Mouse (Mus musculus): ENCODE data around the gene Pappa2.

The Pappa2 gene

GRCm38 (mm10) chr1:158980390-158980789 lies at the start of gene Pappa2:
Gene Pappa2, minus strand, starts transcription at chr1:158980490.
- DNase-seq (ENCODE audit: low read depth, low spot score), result no peak

GRCm38 (mm10) chr1:159029106-159029505 lies 48.8 kb upstream of the Pappa2 start:
- DNase-seq (ENCODE audit: low read depth, low spot score), result no peak

GRCm38 (mm10) chr1:159014940-159015660 lies 34.8 kb upstream of the Pappa2 start:
- no peak for DNase-seq (ENCODE audit: low read depth, low spot score)

- DNase-seq (ENCODE audit: low read depth, low spot score), result no peak
Observed at GRCm38 (mm10) chr1:158987042-158987441, 6.8 kb upstream of the Pappa2 start.

GRCm38 (mm10) chr1:158962340-158962739 lies 17.9 kb downstream of the Pappa2 start:
- DNase-seq (ENCODE audit: low read depth, low spot score), result no peak

GRCm38 (mm10) chr1:158960984-158961383 lies 19.3 kb downstream of the Pappa2 start:
- DNase-seq (ENCODE audit: low read depth, low spot score), result no peak

- no peak for DNase-seq (ENCODE audit: low read depth, low spot score)
Observed at GRCm38 (mm10) chr1:158960549-158960948, 19.7 kb downstream of the Pappa2 start.

- no peak for DNase-seq (ENCODE audit: low read depth, low spot score)
Observed at GRCm38 (mm10) chr1:158956361-158956760, 23.9 kb downstream of the Pappa2 start.

GRCm38 (mm10) chr1:158954785-158955184 lies 25.5 kb downstream of the Pappa2 start:
- peak; percentile 24 for DNase-seq (ENCODE audit: low read depth, low spot score)

GRCm38 (mm10) chr1:158953479-158954207 lies 26.6 kb downstream of the Pappa2 start:
- DNase-seq (ENCODE audit: low read depth, low spot score), result peak; percentile 64

- no peak for DNase-seq (ENCODE audit: low read depth, low spot score)
Observed at GRCm38 (mm10) chr1:158949041-158949440, 31.2 kb downstream of the Pappa2 start.

- no peak for DNase-seq (ENCODE audit: low read depth, low spot score)
Observed at GRCm38 (mm10) chr1:158947981-158948735, 32.1 kb downstream of the Pappa2 start.

GRCm38 (mm10) chr1:158944936-158945335 lies 35.4 kb downstream of the Pappa2 start:
- no peak for DNase-seq (ENCODE audit: low read depth, low spot score)

- DNase-seq (ENCODE audit: low read depth, low spot score), result no peak
Observed at GRCm38 (mm10) chr1:158942864-158943263, 37.4 kb downstream of the Pappa2 start.

- DNase-seq (ENCODE audit: low read depth, low spot score), result no peak
Observed at GRCm38 (mm10) chr1:158940966-158941365, 39.3 kb downstream of the Pappa2 start.

GRCm38 (mm10) chr1:158934447-158934846 lies 45.8 kb downstream of the Pappa2 start:
- no peak for DNase-seq (ENCODE audit: low read depth, low spot score)

GRCm38 (mm10) chr1:158931202-158931827 lies 49.0 kb downstream of the Pappa2 start:
- DNase-seq (ENCODE audit: low read depth, low spot score), result no peak

- DNase-seq (ENCODE audit: low read depth, low spot score), result no peak
Observed at GRCm38 (mm10) chr1:158929369-158929768, 50.9 kb downstream of the Pappa2 start.

GRCm38 (mm10) chr1:158920451-158920850 lies 59.8 kb downstream of the Pappa2 start:
- no peak for DNase-seq (ENCODE audit: low read depth, low spot score)

GRCm38 (mm10) chr1:158918890-158919289 lies 61.4 kb downstream of the Pappa2 start:
- DNase-seq (ENCODE audit: low read depth, low spot score), result no peak

GRCm38 (mm10) chr1:158917067-158917466 lies 63.2 kb downstream of the Pappa2 start:
- DNase-seq (ENCODE audit: low read depth, low spot score), result no peak

GRCm38 (mm10) chr1:158915592-158915991 lies 64.7 kb downstream of the Pappa2 start:
- no peak for DNase-seq (ENCODE audit: low read depth, low spot score)
